Mouse (Mus musculus): Measurements from ENCODE around the gene Fam32a. TPM values are rescaled to one million over a fixed set of nuclear protein-coding genes. Genes with fewer than 3 reads are reported as not detected.

The Fam32a gene
- 71.6 and 77.4 TPM in 2 replicates for polyA plus RNA-seq (2015; fragmentation: Nextera tagmentation; extraction: Ambion mirVana)

DNA sequence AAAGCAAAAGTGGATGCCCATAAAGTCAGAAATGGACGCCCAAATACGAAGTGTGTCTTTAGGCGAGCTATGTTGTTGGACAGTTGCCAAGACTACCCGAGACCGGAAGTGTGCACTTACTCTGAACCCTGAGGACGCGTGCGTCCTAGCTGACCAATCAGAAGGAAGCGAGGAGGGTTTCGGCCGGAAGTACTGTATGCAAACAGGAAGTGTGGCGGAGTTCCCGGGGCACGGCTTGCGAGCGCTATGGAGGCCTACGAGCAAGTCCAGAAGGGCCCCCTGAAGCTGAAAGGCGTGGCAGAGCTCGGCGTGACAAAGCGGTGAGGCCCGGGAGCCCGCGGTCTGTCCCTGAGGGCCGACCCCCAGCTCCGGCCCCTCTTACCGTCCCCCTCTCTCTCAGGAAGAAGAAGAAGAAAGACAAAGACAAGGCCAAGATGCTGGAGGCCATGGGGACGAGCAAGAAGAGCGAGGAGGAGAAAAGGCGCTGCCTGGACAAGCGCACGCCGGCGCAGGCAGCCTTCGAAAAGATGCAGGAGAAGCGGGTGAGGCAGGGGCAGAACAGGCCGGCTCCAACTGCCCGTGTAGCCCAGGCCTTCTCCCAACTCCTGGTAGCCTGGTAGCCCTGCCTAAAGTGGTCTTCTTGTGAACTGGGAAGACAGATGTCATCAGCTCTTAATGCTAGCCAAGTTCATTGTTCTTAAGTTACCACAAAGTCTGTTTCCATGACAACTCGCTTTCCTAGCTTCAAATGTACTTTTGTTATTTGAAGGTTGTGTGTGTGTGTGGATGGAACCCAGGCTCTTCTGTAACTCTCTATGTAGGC, at the start of gene Fam32a:
TSS of gene Fam32a (plus strand) at position 190 of the 823 bp plus-strand sequence.
- WGBS, result 9% methylated on average over 39 of the region's 39 CpGs

DNA sequence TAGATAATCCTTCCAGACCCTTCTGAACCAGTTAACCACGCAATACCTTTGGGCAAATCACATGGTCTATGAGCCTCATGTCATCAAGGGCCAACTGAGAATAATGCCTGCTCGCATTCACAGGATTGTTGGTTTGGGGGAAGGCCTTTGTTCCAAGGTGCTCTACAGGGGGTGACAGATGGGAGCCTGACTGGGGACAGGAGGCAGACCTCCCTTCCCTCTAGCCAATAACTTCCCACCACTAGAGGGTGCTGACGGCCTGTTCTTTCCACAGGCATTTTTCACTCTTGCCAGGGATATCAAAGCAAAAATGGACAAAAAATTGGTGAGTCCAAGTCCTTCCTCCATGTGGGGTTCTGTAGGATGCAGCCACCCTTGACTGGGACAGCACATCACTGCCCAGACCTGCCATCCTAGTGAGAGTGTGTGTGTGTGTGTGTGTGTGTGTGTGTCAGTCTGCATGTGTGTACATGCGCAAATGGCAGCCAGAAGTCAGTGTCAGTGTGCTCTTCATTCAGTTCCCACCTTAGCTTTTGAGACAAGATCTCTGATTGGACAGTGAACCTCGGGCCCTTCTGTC, 42.1 kb upstream of the Fam32a start:
- Histone ChIP-seq H3K27me3 (no peaks in the 10 kb centered on the region), H3K9ac (no peak overlapping the region), H3K36me3 (peaks cover 79% of the 10 kb centered on the region), H3K4me1 (no peaks in the 10 kb centered on the region), H3K4me2 (no peak overlapping the region), H3K4me3 (no peak overlapping the region), H3K27ac (no peak overlapping the region), H3K9me3 (no peaks in the 10 kb centered on the region)
- no peak for ATAC-seq (ENCODE audit: borderline replicate concordance, extremely low read depth, low FRiP score, low TSS enrichment)
- WGBS, result 63% methylated on average over 5 of the region's 5 CpGs

More for the DNA sequence above, at the start of gene Fam32a:
- peaks cover 10% of the 10 kb centered on the region for H3K4me1 ChIP-seq
- H3K36me3 ChIP-seq, result peaks cover 29% of the 10 kb centered on the region
- ATAC-seq (ENCODE audit: borderline replicate concordance, extremely low read depth, low FRiP score, low TSS enrichment), result peak; percentile 97
- H3K27me3 ChIP-seq, result peaks cover 4% of the 10 kb centered on the region; the same call in 1 of the 2 replicates
- peak within 1 kb of the TSS; percentile 65 for H3K9ac ChIP-seq
- peak within 1 kb of the TSS; percentile 65 for H3K4me3 ChIP-seq
- peak within 1 kb of the TSS; percentile 63 for H3K4me2 ChIP-seq
- peak within 1 kb of the TSS; percentile 51 for H3K27ac ChIP-seq
- no peaks in the 10 kb centered on the region for H3K9me3 ChIP-seq

DNA sequence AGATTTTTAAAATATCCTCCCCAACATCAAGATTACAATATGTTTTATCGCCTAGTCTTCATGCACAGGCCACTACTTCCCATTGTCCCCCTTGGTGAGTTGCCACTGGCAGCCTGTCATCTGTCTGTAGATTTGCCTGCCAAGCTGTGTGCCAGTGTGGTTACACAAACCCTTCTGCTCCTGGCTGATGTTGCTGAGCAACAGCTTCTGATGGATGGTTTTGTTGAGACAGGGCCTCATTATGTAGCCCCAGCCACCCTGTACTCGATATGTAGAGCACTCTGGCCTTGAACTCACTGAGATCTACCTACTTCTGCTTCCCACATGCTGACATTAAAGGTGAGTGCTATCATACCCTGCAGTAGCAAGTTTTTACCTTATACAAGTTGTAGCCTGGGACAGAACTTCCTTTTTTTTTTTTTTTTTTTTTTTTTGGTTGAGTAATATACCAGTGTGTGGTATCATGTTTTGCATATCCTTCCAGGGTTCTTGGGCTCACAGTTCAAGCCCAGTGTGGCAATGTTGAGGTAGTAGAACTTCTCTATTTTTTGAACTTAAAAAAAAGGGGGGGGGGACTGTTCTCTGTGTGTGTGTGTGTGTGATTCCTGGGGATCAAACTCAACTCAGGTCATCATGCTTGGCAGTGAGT, 35.9 kb upstream of the Fam32a start:
- Histone ChIP-seq H3K9ac (no peak overlapping the region), H3K4me2 (no peak overlapping the region), H3K27ac (no peak overlapping the region), H3K4me1 (no peaks in the 10 kb centered on the region), H3K27me3 (no peaks in the 10 kb centered on the region), H3K4me3 (no peak overlapping the region), H3K9me3 (no peaks in the 10 kb centered on the region), H3K36me3 (peaks cover 24% of the 10 kb centered on the region)
- 67% methylated on average over 2 of the region's 2 CpGs for WGBS
- no peak for ATAC-seq (ENCODE audit: borderline replicate concordance, extremely low read depth, low FRiP score, low TSS enrichment)

DNA sequence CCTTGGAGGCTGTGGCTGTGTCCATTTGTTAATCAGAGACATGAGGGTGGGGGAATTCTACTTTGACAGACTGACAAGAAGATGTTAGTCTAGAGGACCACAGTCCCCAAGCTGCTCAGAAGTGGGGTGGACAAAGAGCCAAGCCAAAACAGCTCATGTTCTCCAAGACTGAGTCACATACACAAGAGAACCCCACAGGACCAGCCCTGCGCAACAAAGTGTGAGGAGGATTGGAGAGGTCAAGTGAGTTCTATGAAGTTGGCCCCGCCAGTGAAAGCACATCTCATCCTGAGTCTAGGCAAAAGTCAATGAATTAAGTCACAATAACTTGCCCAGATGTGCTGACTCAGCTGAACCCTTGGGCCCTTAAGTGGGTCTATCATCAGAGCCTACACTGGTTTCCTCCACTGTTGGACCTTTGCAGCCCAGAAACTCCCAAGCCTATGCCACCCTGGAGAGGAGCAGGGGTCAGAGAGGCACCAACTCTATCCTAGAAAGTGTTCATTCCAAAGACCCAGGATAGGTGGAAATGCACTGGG, 31.7 kb upstream of the Fam32a start:
- H3K9me3 ChIP-seq, result no peaks in the 10 kb centered on the region
- H3K27ac ChIP-seq, result no peak overlapping the region
- peaks cover 16% of the 10 kb centered on the region for H3K4me1 ChIP-seq
- no peak overlapping the region for H3K4me3 ChIP-seq
- no peaks in the 10 kb centered on the region for H3K36me3 ChIP-seq
- no peak overlapping the region for H3K9ac ChIP-seq
- ATAC-seq (ENCODE audit: borderline replicate concordance, extremely low read depth, low FRiP score, low TSS enrichment), result no peak
- H3K4me2 ChIP-seq, result no peak overlapping the region
- no peaks in the 10 kb centered on the region for H3K27me3 ChIP-seq
- 72% methylated on average over 2 of the region's 2 CpGs for WGBS

DNA sequence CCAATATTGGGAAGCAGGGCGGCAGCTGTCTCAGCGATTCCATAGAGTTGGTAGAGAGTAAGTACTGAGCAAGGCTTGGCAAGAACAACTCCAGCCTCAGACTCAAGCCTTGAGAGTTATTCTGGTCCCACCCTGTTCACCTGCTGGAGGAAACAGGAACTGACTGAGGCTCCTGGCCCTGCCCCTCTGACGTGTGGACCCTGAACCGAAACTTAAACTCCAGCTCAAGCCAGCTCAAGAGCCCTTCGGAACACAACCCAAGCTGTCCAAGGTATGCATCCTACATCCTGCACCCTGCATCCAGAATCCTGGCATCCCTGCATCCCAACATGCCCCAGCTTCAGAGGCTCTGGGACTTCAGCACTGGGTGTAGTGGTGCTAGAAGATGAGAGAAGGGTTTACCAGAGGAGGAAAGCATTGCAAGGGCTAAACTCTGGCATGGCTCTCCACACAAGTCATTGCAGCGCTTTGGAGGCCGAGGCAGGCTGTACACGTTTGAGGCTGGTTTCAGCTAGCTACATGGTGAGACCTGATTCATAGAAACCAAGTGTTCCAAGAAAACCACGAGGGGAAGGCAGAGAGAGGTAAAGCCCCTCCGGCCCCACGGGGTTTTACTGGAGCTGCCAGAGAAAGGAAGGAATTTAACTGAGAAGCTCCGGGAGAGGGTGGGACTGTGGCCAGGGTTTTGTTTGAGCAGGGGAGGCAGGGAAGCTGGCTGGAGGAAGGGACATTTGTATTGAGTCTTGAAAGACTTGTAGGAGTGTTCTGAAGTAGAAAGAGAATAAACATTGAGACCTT, 29.9 kb upstream of the Fam32a start, which contains the start of gene Hsh2d:
TSS of gene Hsh2d (plus strand) at position 222 of the 798 bp plus-strand sequence.
- Histone ChIP-seq H3K4me3 (peak within 1 kb of the TSS; percentile 15; the same call in 1 of the 2 replicates), H3K36me3 (no peaks in the 10 kb centered on the region), H3K27me3 (no peaks in the 10 kb centered on the region), H3K4me2 (peak within 1 kb of the TSS; percentile 34), H3K4me1 (peaks cover 16% of the 10 kb centered on the region), H3K9me3 (no peaks in the 10 kb centered on the region), H3K9ac (0 out of 2 replicates have a peak within 1 kb of the TSS, but pooled peaks have one; percentile 1), H3K27ac (peak within 1 kb of the TSS; percentile 82)
- 48% methylated on average over 12 of the region's 12 CpGs for WGBS
- ATAC-seq (ENCODE audit: borderline replicate concordance, extremely low read depth, low FRiP score, low TSS enrichment), result peak; percentile 71

DNA sequence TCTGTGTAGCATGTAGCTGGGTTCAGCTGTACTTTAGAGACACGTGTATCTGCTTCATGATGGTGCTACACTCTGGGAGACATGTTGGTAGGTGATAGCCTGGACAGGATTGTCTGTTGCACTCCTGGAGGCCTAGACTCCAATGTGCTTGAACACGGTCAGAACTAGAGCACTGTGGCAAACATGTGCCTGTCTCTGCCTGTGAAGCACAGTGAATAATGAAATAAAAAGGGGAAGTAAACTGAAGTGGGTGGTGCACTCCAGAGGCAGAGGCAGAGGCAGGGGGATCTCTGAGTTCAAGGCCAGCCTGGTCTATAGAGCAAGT, 29.4 kb upstream of the Fam32a start:
- Histone ChIP-seq H3K27me3 (no peaks in the 10 kb centered on the region), H3K27ac (peak overlapping the region; percentile 82), H3K36me3 (no peaks in the 10 kb centered on the region), H3K9ac (no peak overlapping the region), H3K4me3 (no peak overlapping the region), H3K4me1 (peaks cover 16% of the 10 kb centered on the region), H3K9me3 (no peaks in the 10 kb centered on the region), H3K4me2 (no peak overlapping the region)
- 54% methylated on average over 2 of the region's 2 CpGs for WGBS
- ATAC-seq (ENCODE audit: borderline replicate concordance, extremely low read depth, low FRiP score, low TSS enrichment), result 0 out of 2 replicates have a peak, but pooled peaks have one; percentile 3

DNA sequence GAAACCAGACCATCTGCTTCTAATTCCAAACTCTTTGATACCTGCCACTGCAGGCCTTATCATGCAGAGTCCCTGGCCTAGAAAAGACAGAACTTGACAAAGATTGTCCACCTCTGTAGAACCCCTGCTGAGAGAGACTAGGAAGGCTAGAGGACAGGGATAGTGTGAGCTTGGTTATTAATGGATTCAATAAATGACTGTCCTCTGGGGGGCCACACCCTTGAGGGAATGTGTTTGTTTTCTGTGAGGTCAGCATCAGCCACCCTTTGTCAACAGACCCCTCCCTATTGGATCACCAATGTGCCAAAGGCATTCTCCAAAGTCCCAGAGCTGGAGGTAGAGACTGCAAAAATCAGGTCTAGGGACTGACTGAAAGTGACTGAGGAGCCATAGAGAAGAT, 27.5 kb upstream of the Fam32a start:
- Histone ChIP-seq H3K36me3 (no peaks in the 10 kb centered on the region), H3K4me3 (no peak overlapping the region), H3K9me3 (no peaks in the 10 kb centered on the region), H3K27ac (no peak overlapping the region), H3K4me1 (peaks cover 16% of the 10 kb centered on the region), H3K4me2 (no peak overlapping the region), H3K27me3 (no peaks in the 10 kb centered on the region), H3K9ac (no peak overlapping the region)
- ATAC-seq (ENCODE audit: borderline replicate concordance, extremely low read depth, low FRiP score, low TSS enrichment), result no peak

DNA sequence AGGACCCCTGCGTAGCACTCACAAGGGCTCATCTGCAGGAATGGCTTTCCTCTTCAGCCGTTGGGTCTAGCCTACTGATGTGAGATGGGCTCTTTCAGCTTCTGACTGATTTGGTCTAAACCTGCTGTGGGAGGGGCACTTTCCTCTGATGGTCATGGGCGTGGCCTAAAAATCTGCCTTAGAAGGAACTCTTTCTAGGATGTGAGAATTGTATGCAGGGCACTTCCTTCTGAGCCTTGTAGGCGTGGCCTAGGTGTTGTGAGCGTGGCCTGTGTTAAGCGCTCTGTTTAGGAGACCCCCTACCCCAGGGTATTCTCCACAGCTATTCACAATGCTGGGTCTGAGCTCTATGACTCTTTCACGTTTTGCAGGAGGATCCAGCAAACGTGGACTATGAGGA, 21.5 kb upstream of the Fam32a start:
- no peak overlapping the region for H3K27ac ChIP-seq
- ATAC-seq (ENCODE audit: borderline replicate concordance, extremely low read depth, low FRiP score, low TSS enrichment), result no peak
- H3K4me1 ChIP-seq, result no peaks in the 10 kb centered on the region
- H3K4me3 ChIP-seq, result no peak overlapping the region
- H3K9me3 ChIP-seq, result 0 out of 2 replicates have a peak, but pooled peaks cover 3% of the 10 kb centered on the region
- no peaks in the 10 kb centered on the region for H3K36me3 ChIP-seq
- H3K27me3 ChIP-seq, result no peaks in the 10 kb centered on the region
- no peak overlapping the region for H3K9ac ChIP-seq
- H3K4me2 ChIP-seq, result no peak overlapping the region
- 54% methylated on average over 8 of the region's 8 CpGs for WGBS

DNA sequence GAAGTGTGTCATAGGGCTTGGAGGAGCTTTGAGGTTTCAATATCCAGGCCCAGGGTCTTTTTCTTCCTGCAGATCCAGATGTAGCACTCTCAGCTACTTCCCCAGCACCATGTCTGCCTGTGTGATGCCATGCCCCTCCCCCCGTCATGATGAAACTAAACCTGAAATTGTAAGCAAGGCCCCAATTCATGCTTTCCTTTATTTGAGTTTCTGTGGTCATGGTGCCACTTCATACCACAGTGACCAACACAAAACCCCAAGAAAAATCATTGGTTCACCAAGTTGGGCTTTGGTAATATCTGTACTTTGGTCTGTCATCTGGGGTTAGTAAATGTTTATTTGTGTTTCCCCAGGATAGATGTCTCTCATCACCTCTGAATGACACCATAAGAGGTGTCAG, 10.9 kb upstream of the Fam32a start:
- no peak for ATAC-seq (ENCODE audit: borderline replicate concordance, extremely low read depth, low FRiP score, low TSS enrichment)
- H3K4me2 ChIP-seq, result no peak overlapping the region
- H3K4me1 ChIP-seq, result no peaks in the 10 kb centered on the region
- H3K36me3 ChIP-seq, result no peaks in the 10 kb centered on the region
- H3K27me3 ChIP-seq, result no peaks in the 10 kb centered on the region
- no peak overlapping the region for H3K4me3 ChIP-seq
- H3K27ac ChIP-seq, result no peak overlapping the region
- no peak overlapping the region for H3K9ac ChIP-seq
- WGBS, result 65% methylated on average over 1 of the region's 1 CpGs
- H3K9me3 ChIP-seq, result no peaks in the 10 kb centered on the region; the same call in 1 of the 2 replicates

DNA sequence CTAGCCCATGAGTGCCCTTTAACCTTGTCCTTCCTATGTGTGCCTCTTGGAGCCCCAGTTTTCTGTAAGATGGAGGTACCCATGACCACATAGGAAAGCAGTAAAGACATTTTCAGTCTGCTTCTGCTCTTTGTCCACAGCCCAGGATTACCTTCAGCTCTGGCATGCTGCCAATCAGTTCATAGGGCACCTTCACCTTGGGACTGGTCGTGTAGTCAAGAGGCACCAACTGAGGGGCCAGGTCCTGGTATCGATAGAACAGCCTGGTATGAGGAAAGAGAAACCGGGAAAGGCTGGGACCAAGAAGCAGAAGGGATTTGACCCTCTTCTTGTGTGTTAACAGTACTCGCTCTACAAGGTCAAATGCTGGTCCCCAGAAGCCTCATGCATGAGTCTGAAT, 9.3 kb upstream of the Fam32a start:
- no peak overlapping the region for H3K27ac ChIP-seq
- H3K4me3 ChIP-seq, result no peak overlapping the region
- H3K9me3 ChIP-seq, result no peaks in the 10 kb centered on the region
- H3K9ac ChIP-seq, result no peak overlapping the region
- 73% methylated on average over 4 of the region's 4 CpGs for WGBS
- ATAC-seq (ENCODE audit: borderline replicate concordance, extremely low read depth, low FRiP score, low TSS enrichment), result no peak
- no peaks in the 10 kb centered on the region for H3K36me3 ChIP-seq
- H3K27me3 ChIP-seq, result no peaks in the 10 kb centered on the region
- H3K4me1 ChIP-seq, result no peaks in the 10 kb centered on the region
- H3K4me2 ChIP-seq, result no peak overlapping the region

DNA sequence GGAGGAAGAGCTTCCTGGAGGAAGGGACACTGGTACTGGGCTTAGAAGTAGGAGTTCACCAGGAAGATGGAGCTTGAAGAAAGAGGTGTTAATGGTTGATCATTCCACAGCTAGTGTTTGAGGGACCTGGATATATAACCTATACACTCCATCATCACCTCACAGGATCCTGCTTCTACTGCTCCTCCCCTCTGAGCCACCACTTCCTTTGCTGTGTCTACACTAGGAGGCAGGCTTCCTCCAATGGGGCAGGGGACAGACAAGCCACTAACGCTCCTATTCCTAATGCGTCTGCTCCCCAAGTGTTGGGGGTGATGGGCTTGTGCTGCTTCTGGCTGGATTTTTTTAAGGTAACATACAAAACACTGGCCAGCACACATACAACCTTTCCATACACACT, 8.8 kb upstream of the Fam32a start:
- Histone ChIP-seq H3K4me1 (no peaks in the 10 kb centered on the region), H3K36me3 (no peaks in the 10 kb centered on the region), H3K9ac (no peak overlapping the region), H3K4me2 (no peak overlapping the region), H3K9me3 (no peaks in the 10 kb centered on the region), H3K27ac (no peak overlapping the region), H3K4me3 (no peak overlapping the region), H3K27me3 (no peaks in the 10 kb centered on the region)
- no peak for ATAC-seq (ENCODE audit: borderline replicate concordance, extremely low read depth, low FRiP score, low TSS enrichment)
- 56% methylated on average over 2 of the region's 2 CpGs for WGBS

All from lung, embryonic 15.5 days (tissue).